Mouse (Mus musculus) forebrain, embryonic 11.5 days (tissue): ENCODE data around the gene Prss40. TPM values are rescaled to one million over a fixed set of nuclear protein-coding genes. Genes with fewer than 3 reads are reported as not detected.

ENCODE experiments used
- ATAC-seq: fragments of 200-750 bp; cut with Nextera tagmentation; replicated peaks from 2 replicates; pipeline ENCODE4 v1.8.0; 2017; ENCODE audit warnings: moderate TSS enrichment; ENCODE audit not compliant: low FRiP score
- DNase-seq: peaks from one replicate; pipeline ENCODE4 v3.0.0-alpha.2; 2017; ENCODE audit warnings: low spot score
- H3K27ac ChIP-seq: fragments of 300-500 bp; sonication (generic); 2 replicates; pipeline ENCODE4 v1.5.1; 2014; ENCODE audit warnings: low read depth, low read length
- H3K27me3 ChIP-seq: fragments of 300-500 bp; sonication (generic); 2 replicates; pipeline ENCODE4 v1.6.1; 2014; ENCODE audit warnings: mild to moderate bottlenecking, low read length, mixed read lengths; ENCODE audit not compliant: control insufficient read depth, insufficient read depth
- H3K36me3 ChIP-seq: fragments of 300-500 bp; sonication (generic); 2 replicates; pipeline ENCODE4 v1.6.1; 2014; ENCODE audit warnings: mild to moderate bottlenecking, low read length, moderate library complexity, mixed read lengths; ENCODE audit not compliant: control insufficient read depth, insufficient read depth
- H3K4me1 ChIP-seq: fragments of 300-500 bp; sonication (generic); replicated peaks from 2 replicates; pipeline ENCODE4 v1.6.1; 2014; ENCODE audit warnings: low read length, mixed read lengths; ENCODE audit not compliant: control insufficient read depth, insufficient read depth
- H3K4me2 ChIP-seq: fragments of 300-500 bp; sonication (generic); 2 replicates; pipeline ENCODE4 v1.6.1; 2014; ENCODE audit warnings: low read depth, mild to moderate bottlenecking, low read length, moderate library complexity, mixed read lengths; ENCODE audit not compliant: severe bottlenecking
- H3K4me3 ChIP-seq: fragments of 300-500 bp; sonication (generic); 2 replicates; pipeline ENCODE4 v1.5.1; 2014; ENCODE audit warnings: low read depth, low read length
- H3K9ac ChIP-seq: fragments of 300-500 bp; sonication (generic); 2 replicates; pipeline ENCODE4 v1.6.1; 2014; ENCODE audit warnings: low read length
- H3K9me3 ChIP-seq: fragments of 300-500 bp; sonication (generic); 2 replicates; pipeline ENCODE4 v1.6.1; 2016; ENCODE audit warnings: low read length, mixed read lengths; ENCODE audit not compliant: control insufficient read depth
- WGBS: fragments of 180-500 bp; shearing (Covaris S2); extraction: QIAGEN DNeasy Blood & Tissue Kit; methylation state at CpG from one replicate; pipeline ENCODE4 v1.1.7; 2014; 5-methylcytosine and 5-hydroxymethylcytosine counted together
- polyA plus RNA-seq: library from polyadenylated mRNA; unstranded; fragments of >200 nt; fragmentation: Nextera tagmentation; extraction: Ambion mirVana; gene quantifications from 2 replicates; pipeline ENCODE4 v1.2.1, GENCODE M21; 2014

Gene Prss40
- polyA plus RNA-seq, 1 experiment from 2014 or later = not detected

- peaks cover 4% of the 10 kb centered on the region; the same call in 1 of the 2 replicates for H3K4me1 ChIP-seq
- no peak overlapping the region for H3K27ac ChIP-seq
- peak; percentile 45 for ATAC-seq
- H3K27me3 ChIP-seq = peaks cover 9% of the 10 kb centered on the region; the same call in 1 of the 2 replicates
- H3K9me3 ChIP-seq = no peaks in the 10 kb centered on the region
- peak overlapping the region; percentile 53 for H3K9ac ChIP-seq
- no peaks in the 10 kb centered on the region for H3K36me3 ChIP-seq
- H3K4me2 ChIP-seq = peak overlapping the region; percentile 84
- under 1% methylated on average over 18 of the region's 18 CpGs for WGBS
- no peak for DNase-seq
- peak overlapping the region; percentile 40 for H3K4me3 ChIP-seq
Measured at GRCm38 (mm10) chr1:34579782-34580356, 19.1 kb upstream of the Prss40 start.

DNA sequence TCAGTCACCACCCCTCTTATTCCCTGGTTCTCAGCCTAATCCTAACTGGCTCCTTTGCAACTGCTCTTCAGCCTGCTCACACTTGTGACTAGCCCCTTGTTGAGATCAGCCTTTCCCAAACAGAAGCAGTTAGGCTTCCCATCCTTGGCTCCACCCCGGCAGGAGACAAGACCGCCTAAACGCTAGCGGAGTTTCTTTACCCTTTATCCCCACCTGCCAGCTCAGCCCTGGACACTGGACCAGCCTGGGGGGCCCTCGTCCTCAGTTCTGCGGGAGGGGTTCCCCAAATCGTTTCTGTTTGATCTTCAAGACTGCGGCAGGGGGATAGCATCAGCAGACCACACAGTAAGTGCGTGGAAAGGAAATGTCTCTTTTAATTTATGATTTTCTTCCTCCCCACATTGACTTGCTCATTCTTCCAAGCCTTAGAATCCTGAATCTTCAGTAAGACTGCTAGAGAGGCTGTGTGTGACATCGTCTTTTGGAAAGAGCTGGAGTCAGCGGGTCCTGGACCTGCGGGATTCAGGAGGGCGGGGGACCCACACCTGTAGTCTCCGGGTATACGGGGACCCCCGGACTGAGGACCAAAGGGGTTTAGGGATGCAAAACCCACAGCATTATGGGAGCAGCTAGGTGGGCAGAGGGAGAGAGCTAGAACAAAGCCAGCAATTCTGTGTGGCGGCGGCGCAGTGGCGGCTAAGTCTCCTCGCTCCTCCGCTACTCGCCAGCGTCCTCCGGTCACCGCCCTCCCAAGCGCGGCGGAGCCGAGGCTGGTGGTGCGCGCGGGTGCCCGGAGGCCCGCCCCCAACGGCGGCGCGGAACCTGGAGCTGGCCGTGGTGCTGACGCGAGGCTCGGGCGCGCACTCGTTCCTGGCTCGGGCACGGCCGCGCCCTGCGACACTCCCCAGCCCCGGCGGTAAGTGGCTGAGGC lies 18.4 kb upstream of the Prss40 start, which contains the start of gene Amer3:
Amer3 (plus strand) TSS at position 807 of the 931 bp plus-strand sequence.
- H3K4me3 ChIP-seq = peak within 1 kb of the TSS; percentile 40
- no peaks in the 10 kb centered on the region for H3K9me3 ChIP-seq
- no peaks in the 10 kb centered on the region for H3K36me3 ChIP-seq
- H3K4me2 ChIP-seq = peak within 1 kb of the TSS; percentile 84
- H3K9ac ChIP-seq = peak within 1 kb of the TSS; percentile 53
- under 1% methylated on average over 53 of the region's 53 CpGs for WGBS
- ATAC-seq (peak; percentile 92), DNase-seq (peak; percentile 93)
- peaks cover 4% of the 10 kb centered on the region; the same call in 1 of the 2 replicates for H3K4me1 ChIP-seq
- H3K27ac ChIP-seq = no peak within 1 kb of the TSS
- peaks cover 9% of the 10 kb centered on the region; the same call in 1 of the 2 replicates for H3K27me3 ChIP-seq

- no peak overlapping the region for H3K4me2 ChIP-seq
- no peak overlapping the region for H3K9ac ChIP-seq
- H3K9me3 ChIP-seq = no peaks in the 10 kb centered on the region
- ATAC-seq (no peak), DNase-seq (no peak)
- no peaks in the 10 kb centered on the region for H3K36me3 ChIP-seq
- no peaks in the 10 kb centered on the region for H3K4me1 ChIP-seq
- 87% methylated on average over 6 of the region's 6 CpGs for WGBS
- no peak overlapping the region for H3K4me3 ChIP-seq
- no peaks in the 10 kb centered on the region for H3K27me3 ChIP-seq
- H3K27ac ChIP-seq = no peak overlapping the region
Measured at GRCm38 (mm10) chr1:34573221-34573620, 12.5 kb upstream of the Prss40 start.

GRCm38 (mm10) chr1:34571431-34571830 lies 10.7 kb upstream of the Prss40 start:
- H3K36me3 ChIP-seq = no peaks in the 10 kb centered on the region
- H3K4me3 ChIP-seq = no peak overlapping the region
- WGBS = 80% methylated on average over 6 of the region's 6 CpGs
- DNase-seq (no peak), ATAC-seq (no peak)
- H3K9me3 ChIP-seq = no peaks in the 10 kb centered on the region
- H3K4me1 ChIP-seq = no peaks in the 10 kb centered on the region
- H3K9ac ChIP-seq = no peak overlapping the region
- H3K4me2 ChIP-seq = no peak overlapping the region
- no peak overlapping the region for H3K27ac ChIP-seq
- no peaks in the 10 kb centered on the region for H3K27me3 ChIP-seq

DNA sequence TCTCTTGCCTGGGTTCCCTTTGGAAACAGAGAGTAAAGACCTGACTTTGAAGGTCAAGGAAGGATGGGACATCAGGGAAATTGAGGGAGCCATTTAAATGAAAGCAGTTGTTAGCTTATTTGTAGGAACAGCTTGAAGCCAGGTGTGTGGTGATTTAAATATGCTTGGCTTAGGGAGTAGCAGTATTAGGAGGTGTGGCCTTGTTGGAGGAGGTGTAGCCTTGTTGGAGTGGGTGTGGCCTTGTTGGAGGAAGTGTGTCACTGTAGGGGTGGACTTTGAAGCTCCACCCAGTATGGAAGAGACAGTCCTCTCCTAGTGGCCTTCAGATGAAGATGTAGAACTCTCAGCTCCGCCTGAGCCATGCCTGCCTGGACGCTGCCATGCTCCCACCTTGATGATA lies 9.1 kb upstream of the Prss40 start:
- DNase-seq = no peak
- Histone ChIP-seq H3K27ac (no peak overlapping the region), H3K9ac (no peak overlapping the region), H3K36me3 (no peaks in the 10 kb centered on the region), H3K9me3 (no peaks in the 10 kb centered on the region), H3K4me1 (no peaks in the 10 kb centered on the region), H3K27me3 (no peaks in the 10 kb centered on the region), H3K4me3 (no peak overlapping the region), H3K4me2 (no peak overlapping the region)
- no peak for ATAC-seq
- 78% methylated on average over 2 of the region's 2 CpGs for WGBS

DNA sequence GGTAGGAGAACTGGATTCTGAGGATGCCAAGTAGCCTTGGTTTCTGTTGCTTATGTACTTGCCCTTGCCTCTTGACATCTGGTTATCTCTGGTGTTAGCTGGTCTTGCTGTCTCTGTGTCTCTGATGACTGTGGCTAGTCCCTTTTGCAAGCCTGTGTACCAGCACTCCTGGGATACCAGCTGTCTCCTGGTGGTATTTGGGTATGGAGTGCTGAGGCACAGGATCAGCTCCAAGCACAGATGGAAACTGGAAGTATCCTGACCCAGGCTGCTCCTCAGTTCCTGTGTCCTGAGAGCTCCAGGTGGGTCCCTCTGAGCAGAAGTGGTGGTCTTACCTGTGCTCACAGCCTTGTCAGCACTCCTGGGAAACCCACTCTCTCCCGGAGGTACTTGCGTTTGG lies 7.4 kb upstream of the Prss40 start:
- WGBS = 98% methylated on average over 2 of the region's 2 CpGs
- Histone ChIP-seq H3K4me3 (no peak overlapping the region), H3K4me2 (no peak overlapping the region), H3K9ac (no peak overlapping the region), H3K27me3 (no peaks in the 10 kb centered on the region), H3K4me1 (no peaks in the 10 kb centered on the region), H3K27ac (no peak overlapping the region), H3K36me3 (no peaks in the 10 kb centered on the region), H3K9me3 (no peaks in the 10 kb centered on the region)
- no peak for ATAC-seq
- no peak for DNase-seq

DNA sequence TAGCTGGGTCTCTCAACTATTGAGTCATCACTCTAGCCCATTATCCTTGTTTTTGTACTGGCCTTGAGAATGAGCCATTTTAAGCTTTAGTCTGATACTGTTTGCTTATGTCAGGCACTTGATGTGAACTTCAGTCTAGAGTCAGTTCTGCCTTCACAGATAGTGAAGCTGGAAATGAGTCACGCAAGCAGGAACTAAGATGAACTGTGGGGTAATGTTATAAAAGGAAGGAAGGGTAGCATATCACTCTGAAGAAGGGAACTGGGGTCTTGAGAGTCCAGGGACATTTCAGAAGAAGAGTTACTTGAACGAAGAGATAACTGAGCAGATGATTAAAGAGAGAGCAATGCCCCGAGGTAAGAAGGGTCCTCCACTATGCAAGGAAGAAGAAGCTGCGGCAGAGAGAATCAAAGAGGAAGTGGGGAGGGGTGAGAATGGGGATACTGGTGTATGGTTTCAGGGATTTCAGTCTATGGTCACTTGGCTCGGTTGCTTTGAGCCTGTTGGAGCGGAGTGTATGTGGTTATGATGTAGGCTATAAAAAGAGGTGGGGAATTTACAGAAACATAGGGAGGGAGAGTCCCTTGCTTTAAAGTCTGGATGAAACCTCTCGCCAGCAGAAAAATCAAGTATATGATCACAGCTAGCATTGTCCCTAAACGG lies 3.8 kb upstream of the Prss40 start:
- Histone ChIP-seq H3K4me2 (no peak overlapping the region), H3K4me1 (no peaks in the 10 kb centered on the region), H3K4me3 (no peak overlapping the region), H3K9me3 (no peaks in the 10 kb centered on the region), H3K9ac (no peak overlapping the region), H3K27ac (no peak overlapping the region), H3K27me3 (no peaks in the 10 kb centered on the region), H3K36me3 (no peaks in the 10 kb centered on the region)
- DNase-seq (no peak), ATAC-seq (no peak)
- 84% methylated on average over 8 of the region's 8 CpGs for WGBS

GRCm38 (mm10) chr1:34554275-34554674 lies 6.5 kb downstream of the Prss40 start:
- H3K9me3 ChIP-seq = no peaks in the 10 kb centered on the region

More at GRCm38 (mm10) chr1:34554275-34554674, 6.5 kb downstream of the Prss40 start:
- Histone ChIP-seq H3K9ac (no peak overlapping the region), H3K4me3 (no peak overlapping the region), H3K4me2 (no peak overlapping the region), H3K4me1 (no peaks in the 10 kb centered on the region), H3K27me3 (no peaks in the 10 kb centered on the region), H3K27ac (no peak overlapping the region), H3K36me3 (no peaks in the 10 kb centered on the region)
- DNase-seq (no peak), ATAC-seq (no peak)
- WGBS = 87% methylated on average over 7 of the region's 7 CpGs
